Mouse (Mus musculus) thymus, adult 2 months (tissue): ENCODE measurements around the gene Samd4b.

ENCODE experiments used
- CTCF ChIP-seq: fragments of 200-500 bp; IDR thresholded peaks from 2 replicates; pipeline ENCODE4 v1.5.1; 2012; ENCODE audit warnings: mild to moderate bottlenecking, control low read depth, low read length, moderate library complexity, borderline replicate concordance; ENCODE audit not compliant: control insufficient read depth, poor library complexity, insufficient read depth; ENCODE audit errors: extremely low read depth
- POLR2A ChIP-seq: fragments of 200-500 bp; IDR thresholded peaks from 2 replicates; pipeline ENCODE4 v1.6.1; 2012; ENCODE audit warnings: mild to moderate bottlenecking, low read length, control low read depth, moderate library complexity; ENCODE audit not compliant: control insufficient read depth, poor library complexity, insufficient read depth; ENCODE audit errors: extremely low read depth

- no peak for TF ChIP-seq CTCF
- no peak for TF ChIP-seq POLR2A
These were observed 2.1 kb downstream of the Samd4b start for GRCm38 (mm10) chr7:28595751-28596435.
